Mouse (Mus musculus): Measurements from ENCODE around the gene Sys1. TPM values are rescaled to one million over a fixed set of nuclear protein-coding genes. Genes with fewer than 3 reads are reported as not detected.

Sys1 gene
- polyA plus RNA-seq, 1 experiment from 2014 or later, result 24.5 TPM

DNA sequence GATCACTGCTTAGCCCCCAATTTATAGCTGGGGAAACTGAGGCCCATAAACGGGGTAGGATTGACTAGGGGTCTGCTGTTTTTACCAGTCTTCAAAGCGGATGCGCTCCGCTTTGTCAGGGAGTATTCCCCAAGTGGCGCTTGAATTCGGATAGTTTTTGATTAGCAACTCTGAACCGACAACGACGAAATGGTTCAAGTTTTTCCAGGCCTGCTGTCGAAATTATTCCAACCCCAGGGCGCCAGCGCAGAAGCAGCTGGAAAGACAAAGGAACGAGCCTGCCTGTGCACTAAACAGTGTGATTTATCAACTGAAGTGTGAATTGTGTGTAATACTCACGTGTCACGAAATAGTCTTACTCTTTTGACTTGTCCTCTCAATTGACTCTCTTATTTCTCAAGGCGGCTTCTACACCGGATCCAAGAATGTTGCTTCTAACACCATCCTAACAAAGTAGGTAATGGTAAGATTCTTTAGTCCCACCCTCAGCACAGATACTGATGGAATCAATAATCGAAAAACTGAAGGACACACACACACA is 13.2 kb upstream of the Sys1 start, which contains the start of gene Sdc4:
TSS of gene Sdc4 (minus strand) at position 428 of the 541 bp plus-strand sequence.
- Histone ChIP-seq H3K27me3 (ENCODE audit: control insufficient read depth, insufficient read depth, low read depth, low read length) (peaks cover 21% of the 10 kb centered on the region), H3K27ac (ENCODE audit: low read length) (peak within 1 kb of the TSS; percentile 18; the same call in 1 of the 2 replicates)
- 10% methylated on average over 18 of the region's 18 CpGs for WGBS (ENCODE audit: insufficient replicate concordance)

GRCm38 (mm10) chr2:164444701-164445100 is 12.1 kb upstream of the Sys1 start:
- no peak overlapping the region for H3K9ac ChIP-seq (ENCODE audit: low read depth, low read length)
- 50% methylated on average over 2 of the region's 2 CpGs for WGBS (ENCODE audit: insufficient replicate concordance)
- H3K4me2 ChIP-seq (ENCODE audit: low read depth, low read length), result no peak overlapping the region
- no peak overlapping the region for H3K27ac ChIP-seq (ENCODE audit: low read length)
- H3K4me1 ChIP-seq (ENCODE audit: control insufficient read depth, low read depth, low read length), result no peaks in the 10 kb centered on the region; the same call in none of the 2 replicates
- H3K9me3 ChIP-seq (replicated peaks; ENCODE audit: control insufficient read depth, low read length), result no peaks in the 10 kb centered on the region
- H3K36me3 ChIP-seq (ENCODE audit: control insufficient read depth, insufficient read depth), result no peaks in the 10 kb centered on the region
- H3K4me3 ChIP-seq (ENCODE audit: low read depth, low read length), result no peak overlapping the region
- ATAC-seq (ENCODE audit: low read depth), result no peak
- peaks cover 21% of the 10 kb centered on the region for H3K27me3 ChIP-seq (ENCODE audit: control insufficient read depth, insufficient read depth, low read depth, low read length)

More for the DNA sequence above, 13.2 kb upstream of the Sys1 start, which contains the start of gene Sdc4:
- no peak for ATAC-seq (ENCODE audit: low read depth)
- no peaks in the 10 kb centered on the region for H3K9me3 ChIP-seq (replicated peaks; ENCODE audit: control insufficient read depth, low read length)
- H3K4me3 ChIP-seq (ENCODE audit: low read depth, low read length), result peak within 1 kb of the TSS; percentile 57
- peak within 1 kb of the TSS; percentile 52 for H3K4me2 ChIP-seq (ENCODE audit: low read depth, low read length)
- peak within 1 kb of the TSS; percentile 54 for H3K9ac ChIP-seq (ENCODE audit: low read depth, low read length)
- no peaks in the 10 kb centered on the region; the same call in none of the 2 replicates for H3K4me1 ChIP-seq (ENCODE audit: control insufficient read depth, low read depth, low read length)
- H3K36me3 ChIP-seq (ENCODE audit: control insufficient read depth, insufficient read depth), result no peaks in the 10 kb centered on the region

DNA sequence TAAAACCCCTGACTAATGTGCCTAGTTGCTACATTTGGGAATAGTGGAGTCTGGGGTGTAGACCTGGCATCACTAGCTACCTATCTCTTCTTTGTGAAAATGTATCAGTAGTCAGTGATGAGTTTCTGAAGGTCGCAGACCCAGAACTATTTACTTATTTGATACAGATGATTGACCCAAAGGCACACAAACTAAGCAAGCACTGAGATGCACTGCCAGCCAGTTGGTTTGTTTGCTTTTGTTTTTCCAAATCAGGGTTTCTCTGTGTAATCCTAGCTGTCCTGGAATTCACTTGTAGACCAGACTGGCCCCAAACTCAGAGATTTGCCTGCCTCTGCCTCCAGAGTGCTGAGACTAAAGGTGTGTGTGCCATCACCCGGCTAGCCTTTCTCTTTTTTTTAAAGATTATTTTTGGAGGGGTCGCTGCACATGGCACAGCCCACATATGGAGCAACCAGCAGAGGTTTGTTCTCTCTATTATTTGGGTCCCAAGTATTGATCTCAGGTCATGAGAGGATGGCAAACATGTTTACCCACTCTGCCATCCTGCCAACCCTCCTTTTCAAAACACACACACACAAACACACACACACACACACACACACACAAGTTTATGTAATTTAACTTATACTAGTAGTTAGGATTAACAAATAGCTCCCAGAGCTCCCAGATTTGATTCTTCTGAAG is 11.2 kb upstream of the Sys1 start:
- 41% methylated on average over 3 of the region's 3 CpGs for WGBS (ENCODE audit: insufficient replicate concordance)
- H3K9me3 ChIP-seq (replicated peaks; ENCODE audit: control insufficient read depth, low read length), result no peaks in the 10 kb centered on the region
- no peaks in the 10 kb centered on the region for H3K36me3 ChIP-seq (ENCODE audit: control insufficient read depth, insufficient read depth)
- no peak overlapping the region for H3K4me3 ChIP-seq (ENCODE audit: low read depth, low read length)
- peaks cover 21% of the 10 kb centered on the region for H3K27me3 ChIP-seq (ENCODE audit: control insufficient read depth, insufficient read depth, low read depth, low read length)
- no peak overlapping the region for H3K9ac ChIP-seq (ENCODE audit: low read depth, low read length)
- ATAC-seq (ENCODE audit: low read depth), result no peak
- no peak overlapping the region for H3K4me2 ChIP-seq (ENCODE audit: low read depth, low read length)
- H3K4me1 ChIP-seq (ENCODE audit: control insufficient read depth, low read depth, low read length), result no peaks in the 10 kb centered on the region; the same call in none of the 2 replicates
- H3K27ac ChIP-seq (ENCODE audit: low read length), result 0 out of 2 replicates have a peak overlapping the region, but pooled peaks have one; percentile 14

DNA sequence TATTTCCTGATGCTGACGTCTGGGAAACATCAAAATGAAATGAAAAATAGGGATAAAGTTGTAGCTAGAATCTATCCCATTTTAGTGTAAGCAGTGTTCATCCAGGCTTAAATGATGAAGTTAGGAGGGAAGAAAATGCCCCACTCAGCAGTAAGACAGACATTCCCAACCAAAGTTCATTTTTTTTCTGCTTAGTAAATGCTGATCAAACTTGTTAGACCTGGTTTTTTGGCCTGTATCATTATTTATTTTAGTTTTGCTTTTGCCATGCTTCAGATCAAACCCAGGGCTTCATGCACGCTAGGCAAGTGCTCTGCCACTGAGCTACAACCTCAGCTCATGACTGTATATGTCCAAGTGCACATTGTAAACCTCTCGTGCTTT is 10.7 kb upstream of the Sys1 start:
- Histone ChIP-seq H3K9ac (ENCODE audit: low read depth, low read length) (no peak overlapping the region), H3K36me3 (ENCODE audit: control insufficient read depth, insufficient read depth) (no peaks in the 10 kb centered on the region), H3K4me1 (ENCODE audit: control insufficient read depth, low read depth, low read length) (no peaks in the 10 kb centered on the region; the same call in none of the 2 replicates), H3K27ac (ENCODE audit: low read length) (no peak overlapping the region), H3K27me3 (ENCODE audit: control insufficient read depth, insufficient read depth, low read depth, low read length) (peaks cover 21% of the 10 kb centered on the region), H3K4me2 (ENCODE audit: low read depth, low read length) (no peak overlapping the region), H3K9me3 (replicated peaks; ENCODE audit: control insufficient read depth, low read length) (no peaks in the 10 kb centered on the region), H3K4me3 (ENCODE audit: low read depth, low read length) (no peak overlapping the region)
- WGBS (ENCODE audit: insufficient replicate concordance), result 37% methylated on average over 3 of the region's 3 CpGs
- ATAC-seq (ENCODE audit: low read depth), result no peak

GRCm38 (mm10) chr2:164448140-164448539 is 8.6 kb upstream of the Sys1 start:
- Histone ChIP-seq H3K27me3 (ENCODE audit: control insufficient read depth, insufficient read depth, low read depth, low read length) (peaks cover 8% of the 10 kb centered on the region), H3K4me1 (ENCODE audit: control insufficient read depth, low read depth, low read length) (no peaks in the 10 kb centered on the region; the same call in none of the 2 replicates), H3K27ac (ENCODE audit: low read length) (no peak overlapping the region), H3K9ac (ENCODE audit: low read depth, low read length) (no peak overlapping the region), H3K9me3 (replicated peaks; ENCODE audit: control insufficient read depth, low read length) (no peaks in the 10 kb centered on the region), H3K4me2 (ENCODE audit: low read depth, low read length) (no peak overlapping the region), H3K36me3 (ENCODE audit: control insufficient read depth, insufficient read depth) (no peaks in the 10 kb centered on the region), H3K4me3 (ENCODE audit: low read depth, low read length) (no peak overlapping the region)
- no peak for ATAC-seq (ENCODE audit: low read depth)
- WGBS (ENCODE audit: insufficient replicate concordance), result 58% methylated on average over 1 of the region's 1 CpGs

DNA sequence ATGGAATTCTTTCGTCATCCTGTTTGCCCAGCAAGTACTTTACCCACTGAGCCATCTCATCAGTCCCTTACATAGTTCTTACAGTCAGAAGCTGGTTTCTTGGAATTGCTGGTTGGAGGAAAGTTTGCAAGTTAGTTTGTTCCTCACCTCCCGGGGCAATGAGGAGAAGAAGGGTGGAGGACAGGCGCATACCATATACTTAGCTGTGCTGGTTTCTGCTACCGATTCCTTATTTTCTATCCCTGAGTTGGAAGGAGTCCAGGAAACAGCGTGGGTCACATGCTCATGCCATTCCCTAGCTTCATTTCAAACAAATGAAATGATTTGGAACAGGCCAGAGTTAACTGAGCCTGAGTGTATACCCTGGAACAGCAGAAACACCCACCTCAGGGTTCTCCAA is 7.8 kb upstream of the Sys1 start:
- no peak for ATAC-seq (ENCODE audit: low read depth)
- 56% methylated on average over 5 of the region's 5 CpGs for WGBS (ENCODE audit: insufficient replicate concordance)
- Histone ChIP-seq H3K27ac (ENCODE audit: low read length) (no peak overlapping the region), H3K27me3 (ENCODE audit: control insufficient read depth, insufficient read depth, low read depth, low read length) (peaks cover under 1% of the 10 kb centered on the region; the same call in 1 of the 2 replicates), H3K9ac (ENCODE audit: low read depth, low read length) (no peak overlapping the region), H3K36me3 (ENCODE audit: control insufficient read depth, insufficient read depth) (no peaks in the 10 kb centered on the region), H3K9me3 (replicated peaks; ENCODE audit: control insufficient read depth, low read length) (no peaks in the 10 kb centered on the region), H3K4me1 (ENCODE audit: control insufficient read depth, low read depth, low read length) (no peaks in the 10 kb centered on the region; the same call in 1 of the 2 replicates), H3K4me3 (ENCODE audit: low read depth, low read length) (no peak overlapping the region), H3K4me2 (ENCODE audit: low read depth, low read length) (no peak overlapping the region)

DNA sequence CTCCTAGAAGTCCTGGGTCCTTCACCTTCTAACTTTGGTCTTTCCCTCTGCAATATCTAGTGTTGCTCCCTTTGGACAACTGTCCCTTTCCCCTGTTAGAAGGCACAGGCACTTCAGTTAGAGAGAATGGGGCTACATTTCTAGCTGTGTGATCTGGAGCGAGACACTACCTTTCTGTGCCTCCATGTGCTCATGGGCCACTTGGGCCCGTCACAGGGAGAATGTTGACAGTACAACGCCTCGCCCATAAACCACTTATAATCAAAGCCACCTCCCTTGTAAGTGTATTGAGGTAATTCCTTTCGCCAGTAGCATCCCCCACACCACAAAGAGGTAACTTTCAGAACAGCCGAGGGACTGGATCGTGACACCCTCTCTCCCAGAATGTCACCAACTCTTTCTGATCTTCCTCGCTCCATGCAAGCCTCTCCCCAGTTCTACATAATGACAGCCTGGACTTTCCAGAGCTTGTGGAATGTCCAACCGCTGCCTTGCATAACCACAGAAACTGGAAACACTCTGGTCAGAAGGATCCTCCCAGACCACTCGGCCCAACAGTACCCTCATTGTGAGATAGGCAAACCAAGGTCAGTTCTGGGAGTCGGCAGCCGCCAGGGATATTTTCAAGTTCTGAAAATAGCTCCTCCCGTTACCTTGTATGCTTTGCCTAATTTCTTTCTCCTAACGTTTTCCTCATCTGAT is 7.3 kb upstream of the Sys1 start:
- Histone ChIP-seq H3K9ac (ENCODE audit: low read depth, low read length) (no peak overlapping the region), H3K36me3 (ENCODE audit: control insufficient read depth, insufficient read depth) (no peaks in the 10 kb centered on the region), H3K4me1 (ENCODE audit: control insufficient read depth, low read depth, low read length) (no peaks in the 10 kb centered on the region; the same call in 1 of the 2 replicates), H3K27me3 (ENCODE audit: control insufficient read depth, insufficient read depth, low read depth, low read length) (no peaks in the 10 kb centered on the region), H3K4me2 (ENCODE audit: low read depth, low read length) (no peak overlapping the region), H3K4me3 (ENCODE audit: low read depth, low read length) (no peak overlapping the region), H3K9me3 (replicated peaks; ENCODE audit: control insufficient read depth, low read length) (no peaks in the 10 kb centered on the region), H3K27ac (ENCODE audit: low read length) (no peak overlapping the region)
- 70% methylated on average over 14 of the region's 14 CpGs for WGBS (ENCODE audit: insufficient replicate concordance)
- no peak for ATAC-seq (ENCODE audit: low read depth)

DNA sequence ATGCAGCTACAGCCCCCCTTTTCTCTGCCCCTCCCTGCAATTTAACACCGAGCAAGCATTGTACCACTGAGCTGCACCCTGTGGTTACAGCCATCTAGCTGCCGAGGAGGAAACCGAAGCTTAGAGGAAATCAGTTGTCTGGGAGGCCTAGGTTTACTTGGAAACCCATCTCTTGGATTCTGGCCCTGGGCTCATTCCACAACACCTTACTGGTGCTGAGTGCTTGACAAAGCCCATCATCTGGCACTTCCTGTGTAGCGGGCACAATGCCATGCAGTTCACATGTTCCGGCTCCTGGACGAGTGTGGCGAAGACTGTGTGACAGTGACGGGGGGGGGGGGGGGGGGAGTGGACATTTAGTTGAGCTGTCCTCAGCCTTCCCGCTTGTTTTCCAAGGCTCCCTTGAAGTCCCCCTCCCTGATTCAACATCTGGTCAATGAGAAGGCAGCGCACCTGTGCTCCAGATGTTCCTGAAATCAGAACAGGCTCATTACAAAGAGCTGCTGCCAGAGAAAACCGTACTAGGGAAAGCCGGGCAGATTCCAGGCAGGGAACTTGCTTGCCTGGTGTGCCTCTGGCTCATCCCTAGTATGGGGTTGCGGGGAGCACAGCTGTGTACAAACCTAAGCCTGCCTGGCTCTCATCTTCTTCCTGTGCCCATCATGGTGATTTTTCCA is 4.6 kb upstream of the Sys1 start:
- H3K4me3 ChIP-seq (ENCODE audit: low read depth, low read length), result no peak overlapping the region
- H3K4me2 ChIP-seq (ENCODE audit: low read depth, low read length), result no peak overlapping the region
- 47% methylated on average over 12 of the region's 13 CpGs for WGBS (ENCODE audit: insufficient replicate concordance)
- no peak overlapping the region for H3K27ac ChIP-seq (ENCODE audit: low read length)
- no peak overlapping the region for H3K9ac ChIP-seq (ENCODE audit: low read depth, low read length)
- ATAC-seq (ENCODE audit: low read depth), result no peak
- H3K36me3 ChIP-seq (ENCODE audit: control insufficient read depth, insufficient read depth), result no peaks in the 10 kb centered on the region
- H3K9me3 ChIP-seq (replicated peaks; ENCODE audit: control insufficient read depth, low read length), result no peaks in the 10 kb centered on the region
- H3K27me3 ChIP-seq (ENCODE audit: control insufficient read depth, insufficient read depth, low read depth, low read length), result no peaks in the 10 kb centered on the region
- no peaks in the 10 kb centered on the region; the same call in none of the 2 replicates for H3K4me1 ChIP-seq (ENCODE audit: control insufficient read depth, low read depth, low read length)
